Mouse (Mus musculus) limb, embryonic 13.5 days (tissue): ENCODE results near the gene Pros1. TPM values are rescaled to one million over a fixed set of nuclear protein-coding genes. Genes with fewer than 3 reads are reported as not detected.

Source experiments
- ATAC-seq: fragments of 200-750 bp; cut with Nextera tagmentation; 2 replicates; pipeline ENCODE4 v1.8.0; 2017; ENCODE audit warnings: low read depth, moderate number of reproducible peaks, moderate TSS enrichment; ENCODE audit not compliant: low FRiP score
- H3K27ac ChIP-seq: fragments of 300-500 bp; sonication (generic); 2 replicates; pipeline ENCODE4 v1.5.1; 2015; ENCODE audit warnings: inconsistent platforms, mild to moderate bottlenecking, moderate library complexity
- H3K27me3 ChIP-seq: fragments of 300-500 bp; sonication (generic); 2 replicates; pipeline ENCODE4 v1.6.1; 2015; ENCODE audit warnings: mild to moderate bottlenecking, inconsistent platforms
- H3K36me3 ChIP-seq: fragments of 300-500 bp; sonication (generic); 2 replicates; pipeline ENCODE4 v1.6.1; 2015; ENCODE audit warnings: inconsistent platforms, mild to moderate bottlenecking, moderate library complexity
- H3K4me1 ChIP-seq: fragments of 300-500 bp; sonication (generic); 2 replicates; pipeline ENCODE4 v1.6.1; 2015; ENCODE audit warnings: inconsistent platforms
- H3K4me2 ChIP-seq: fragments of 300-500 bp; sonication (generic); replicated peaks from 2 replicates; pipeline ENCODE4 v1.6.1; 2015; ENCODE audit warnings: inconsistent platforms, mild to moderate bottlenecking, moderate library complexity
- H3K4me3 ChIP-seq: fragments of 300-500 bp; sonication (generic); 2 replicates; pipeline ENCODE4 v1.5.1; 2015; ENCODE audit warnings: moderate library complexity, mild to moderate bottlenecking, inconsistent platforms
- H3K9ac ChIP-seq: fragments of 300-500 bp; sonication (generic); 2 replicates; pipeline ENCODE4 v1.6.1; 2015; ENCODE audit warnings: mild to moderate bottlenecking, inconsistent platforms
- H3K9me3 ChIP-seq: fragments of 300-500 bp; sonication (generic); 2 replicates; pipeline ENCODE4 v1.6.1; 2016; ENCODE audit warnings: inconsistent platforms
- WGBS: fragments of 180-500 bp; shearing (Covaris S2); methylation state at CpG from one replicate; pipeline ENCODE4 v1.1.7; 2015; 5-methylcytosine and 5-hydroxymethylcytosine counted together
- microRNA-seq: library from miRNA; unstranded; fragments of <30 nt; microRNA quantifications from one replicate; pipeline ENCODE4, GENCODE M21; 2016
- polyA plus RNA-seq: library from polyadenylated mRNA; unstranded; fragments of >200 nt; fragmentation: Nextera tagmentation; extraction: Ambion mirVana; gene quantifications from 2 replicates; pipeline ENCODE4 v1.2.1, GENCODE M21; 2015

The Pros1 gene
- polyA plus RNA-seq, 1 experiment from 2014 or later = 34.1 TPM

DNA sequence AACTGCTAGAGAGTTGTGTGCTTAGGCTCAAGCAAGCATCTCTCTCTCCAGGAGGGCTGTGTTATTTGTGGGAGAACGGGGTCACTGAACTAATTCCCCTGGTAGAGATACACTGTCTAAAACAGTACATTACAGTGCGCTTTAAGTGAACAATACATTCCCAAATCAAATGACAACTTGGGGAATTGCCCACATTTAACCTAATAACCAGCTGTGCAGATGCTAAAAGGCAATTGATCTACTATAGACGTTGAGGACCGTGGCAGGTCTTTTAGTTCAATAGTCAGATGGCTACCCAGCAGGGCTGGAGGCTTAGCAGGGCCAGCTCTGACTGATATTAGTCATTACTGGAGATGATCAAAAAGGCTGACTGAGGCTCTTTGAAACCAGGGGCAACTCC is 104.4 kb downstream of the Pros1 start:
- Histone ChIP-seq H3K4me1 (no peaks in the 10 kb centered on the region), H3K27me3 (peaks cover 13% of the 10 kb centered on the region; the same call in 1 of the 2 replicates), H3K4me2 (no peak overlapping the region), H3K9ac (no peak overlapping the region), H3K27ac (no peak overlapping the region), H3K4me3 (no peak overlapping the region), H3K9me3 (no peaks in the 10 kb centered on the region), H3K36me3 (no peaks in the 10 kb centered on the region)
- WGBS = 47% methylated on average over 4 of the region's 4 CpGs
- ATAC-seq = no peak

DNA sequence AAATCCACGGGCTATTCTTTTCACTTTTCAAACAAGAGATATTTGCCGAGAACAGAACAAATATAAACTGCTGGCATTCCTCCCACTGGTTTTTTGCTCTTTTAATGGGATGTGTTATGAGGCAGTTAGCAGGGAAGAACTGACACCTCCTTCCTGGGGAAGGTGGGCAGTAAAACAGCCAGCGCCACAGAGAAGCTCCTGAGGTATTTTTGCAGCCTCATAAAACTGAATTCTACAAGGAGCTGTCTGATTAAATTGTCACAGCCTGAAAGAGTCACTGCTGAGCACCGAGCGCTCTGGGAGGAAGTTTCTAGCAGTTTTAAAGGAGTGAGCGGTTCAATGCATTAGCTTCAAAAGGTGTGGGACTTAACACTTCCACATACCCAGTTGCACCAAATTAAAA is 110.3 kb downstream of the Pros1 start:
- Histone ChIP-seq H3K9me3 (no peaks in the 10 kb centered on the region), H3K36me3 (no peaks in the 10 kb centered on the region), H3K27me3 (peaks cover 19% of the 10 kb centered on the region), H3K4me3 (no peak overlapping the region), H3K4me1 (peaks cover 9% of the 10 kb centered on the region), H3K27ac (no peak overlapping the region), H3K4me2 (peak overlapping the region; percentile 31), H3K9ac (no peak overlapping the region)
- peak; percentile 85 for ATAC-seq
- WGBS = 7% methylated on average over 6 of the region's 6 CpGs

DNA sequence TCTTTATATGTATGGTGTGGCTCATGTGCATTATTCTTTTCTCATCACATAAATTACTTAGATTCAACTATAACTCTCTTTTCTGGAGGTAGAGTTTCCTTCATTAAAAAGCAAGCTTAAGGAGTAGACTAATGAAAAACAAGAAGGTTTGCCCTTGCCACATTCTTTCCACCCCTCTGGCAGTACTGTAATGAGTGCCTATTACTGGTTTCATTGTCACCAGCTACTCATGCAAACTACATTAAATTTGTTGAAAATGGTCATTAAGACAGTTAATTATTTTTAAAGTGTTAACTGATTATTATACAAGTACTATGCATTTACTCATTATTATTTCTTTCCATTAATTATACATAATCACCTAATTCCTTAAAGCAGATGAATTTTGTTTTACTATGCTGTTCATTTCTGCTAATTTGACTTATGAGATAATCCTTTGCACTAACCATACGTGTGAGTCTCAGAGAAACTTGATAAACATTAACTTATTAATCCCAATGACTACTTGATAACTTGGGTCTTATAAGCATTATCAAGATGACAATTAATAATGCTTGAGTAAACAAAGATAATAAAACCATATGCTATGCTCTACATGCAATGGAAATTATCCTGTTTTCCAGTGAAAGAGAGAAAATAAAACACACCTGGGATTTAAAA is 117.7 kb downstream of the Pros1 start:
- 57% methylated on average over 1 of the region's 1 CpGs for WGBS
- Histone ChIP-seq H3K4me3 (no peak overlapping the region), H3K27ac (no peak overlapping the region), H3K4me1 (no peaks in the 10 kb centered on the region), H3K27me3 (peaks cover 5% of the 10 kb centered on the region), H3K9me3 (no peaks in the 10 kb centered on the region), H3K36me3 (no peaks in the 10 kb centered on the region), H3K4me2 (no peak overlapping the region), H3K9ac (no peak overlapping the region)
- ATAC-seq = no peak

DNA sequence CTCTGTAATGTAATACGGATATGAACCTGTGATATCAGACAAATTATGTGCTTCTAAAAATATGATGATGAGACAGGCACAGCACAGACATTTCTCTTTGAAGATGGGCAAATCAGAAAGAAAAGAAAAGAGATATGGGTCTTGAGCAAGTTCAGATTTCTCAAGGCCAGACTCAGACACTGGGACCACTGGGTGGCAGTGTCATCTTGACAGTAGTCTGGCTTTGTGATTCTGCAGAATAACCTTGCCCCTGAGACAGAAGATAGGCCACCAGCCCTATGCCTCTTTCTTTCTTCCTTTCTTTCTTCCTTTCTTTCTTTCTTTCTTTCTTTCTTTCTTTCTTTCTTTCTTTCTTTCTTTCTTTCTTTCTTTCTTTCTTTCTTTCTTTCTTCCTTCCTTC is 120.8 kb downstream of the Pros1 start:
- Histone ChIP-seq H3K9me3 (no peaks in the 10 kb centered on the region), H3K9ac (no peak overlapping the region), H3K27me3 (no peaks in the 10 kb centered on the region), H3K4me1 (no peaks in the 10 kb centered on the region), H3K36me3 (no peaks in the 10 kb centered on the region), H3K4me2 (no peak overlapping the region), H3K27ac (no peak overlapping the region), H3K4me3 (no peak overlapping the region)
- WGBS = 86% methylated on average over 1 of the region's 1 CpGs
- ATAC-seq = no peak

Small RNAs within 50 kb of the gene (microRNA-seq; reads per million reads assigned to microRNA genes)
- gene Gm25986 = not detected

Other genes starting within 250 kb of the Pros1 start
- 7.0 and 7.1 TPM in 2 replicates for gene Nsun3, start 67.5 kb upstream of the Pros1 start, polyA plus RNA-seq
- 1.00 and 1.1 TPM in 2 replicates for gene Stx19, start 39.6 kb upstream of the Pros1 start, polyA plus RNA-seq
- gene Arl13b, start 7.3 kb upstream of the Pros1 start, polyA plus RNA-seq = 25.7 and 27.9 TPM in 2 replicates